Mouse (Mus musculus): ENCODE results near the gene Calr4. TPM values are rescaled to one million over a fixed set of nuclear protein-coding genes. Genes with fewer than 3 reads are reported as not detected.

The Calr4 gene
- total RNA-seq (2014; rRNA removed) (0.23 and 0.62 TPM in 2 replicates), polyA plus RNA-seq (2015; fragmentation: Nextera tagmentation; extraction: Ambion mirVana) (0.08 and 0.29 TPM in 2 replicates)

DNA sequence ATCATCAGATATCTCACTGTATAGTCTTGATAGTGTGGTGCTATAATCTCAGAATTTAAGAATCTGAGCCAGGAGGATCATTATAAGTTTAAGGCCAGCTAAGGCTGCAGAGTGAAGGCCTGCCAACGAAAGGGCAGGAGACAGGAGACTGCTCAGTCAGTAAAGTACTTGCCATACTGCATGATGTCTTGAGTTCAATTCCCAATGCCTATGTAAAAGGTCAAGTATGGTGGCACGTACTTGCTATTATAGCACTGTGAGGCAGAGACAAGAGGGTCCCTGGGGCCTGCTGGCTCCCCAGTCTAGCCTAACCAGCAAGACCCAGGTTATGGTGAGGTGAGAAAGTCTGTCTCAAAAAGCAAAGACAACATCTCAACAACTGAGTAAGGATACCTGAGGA is at the start of gene Calr4:
Gene Calr4, plus strand, starts transcription at position 301 of the 400 bp plus-strand sequence.
- no peak within 1 kb of the TSS for H3K9ac ChIP-seq
- no peak within 1 kb of the TSS for H3K4me2 ChIP-seq (ENCODE audit: low read depth)
- H3K36me3 ChIP-seq (ENCODE audit: insufficient read depth) = no peaks in the 10 kb centered on the region
- no peak for DNase-seq
- H3K27ac ChIP-seq (ENCODE audit: low read depth, low read length) = no peak within 1 kb of the TSS
- no peaks in the 10 kb centered on the region for H3K27me3 ChIP-seq (ENCODE audit: insufficient read depth, low read length)
- no peak for TF ChIP-seq CTCF (IDR thresholded peaks at IDR 0.05; ENCODE audit: low read depth)
- no peaks in the 10 kb centered on the region; the same call in 1 of the 2 replicates for H3K4me1 ChIP-seq (ENCODE audit: insufficient read depth)
- H3K9me3 ChIP-seq (ENCODE audit: low read length) = no peaks in the 10 kb centered on the region
- no peak within 1 kb of the TSS for H3K4me3 ChIP-seq (ENCODE audit: low read depth, low read length)
- no peak for ATAC-seq
- 79% methylated on average over 2 of the region's 2 CpGs for WGBS

DNA sequence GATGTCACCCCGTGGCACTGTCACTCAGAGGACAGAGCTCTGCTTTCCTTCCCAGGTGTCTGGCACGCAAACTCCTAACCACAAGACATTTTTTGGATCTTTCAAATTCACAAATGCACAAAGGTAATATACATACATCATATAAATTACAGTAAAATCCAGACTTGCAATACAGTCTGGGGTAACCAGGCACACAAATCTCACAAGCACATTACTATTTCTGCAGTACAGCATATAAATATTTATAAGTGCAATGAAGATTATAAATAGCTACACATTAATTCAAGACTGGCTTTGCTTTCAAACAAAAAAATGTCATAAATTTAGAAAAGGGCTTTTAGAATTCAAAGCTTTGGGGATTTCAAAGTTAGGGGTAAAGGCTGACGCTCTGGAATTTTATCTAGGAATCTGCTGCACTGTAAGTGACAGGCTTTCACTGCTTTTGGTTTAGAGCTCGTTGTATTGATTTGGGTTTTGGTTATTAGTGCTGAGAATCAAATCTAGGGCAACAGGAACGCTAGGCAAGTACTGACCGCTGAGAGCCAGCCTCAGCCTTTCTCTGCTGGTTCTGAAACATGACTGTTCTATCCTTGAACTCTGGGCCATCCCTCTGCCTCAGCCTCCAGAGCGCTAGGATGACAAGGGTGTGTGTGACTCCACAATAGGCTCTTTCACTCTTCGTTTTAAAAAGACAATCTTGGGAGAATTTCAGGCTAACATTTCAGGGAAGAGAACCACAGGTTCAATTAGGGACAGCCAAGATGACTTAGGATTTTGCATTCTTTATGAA is 48.5 kb upstream of the Calr4 start:
- no peaks in the 10 kb centered on the region for H3K36me3 ChIP-seq (ENCODE audit: insufficient read depth)
- H3K27ac ChIP-seq (ENCODE audit: low read depth, low read length) = peak overlapping the region; percentile 60; the same call in 1 of the 2 replicates
- WGBS = 65% methylated on average over 8 of the region's 8 CpGs
- H3K4me1 ChIP-seq (ENCODE audit: insufficient read depth) = no peaks in the 10 kb centered on the region
- H3K27me3 ChIP-seq (ENCODE audit: insufficient read depth, low read length) = no peaks in the 10 kb centered on the region
- H3K9me3 ChIP-seq (ENCODE audit: low read length) = no peaks in the 10 kb centered on the region
- peak; percentile 86 for ATAC-seq
- H3K4me2 ChIP-seq (ENCODE audit: low read depth) = no peak overlapping the region
- no peak overlapping the region for H3K4me3 ChIP-seq (ENCODE audit: low read depth, low read length)
- no peak for DNase-seq
- TF ChIP-seq CTCF (IDR thresholded peaks at IDR 0.05; ENCODE audit: low read depth) = no peak
- H3K9ac ChIP-seq = no peak overlapping the region

DNA sequence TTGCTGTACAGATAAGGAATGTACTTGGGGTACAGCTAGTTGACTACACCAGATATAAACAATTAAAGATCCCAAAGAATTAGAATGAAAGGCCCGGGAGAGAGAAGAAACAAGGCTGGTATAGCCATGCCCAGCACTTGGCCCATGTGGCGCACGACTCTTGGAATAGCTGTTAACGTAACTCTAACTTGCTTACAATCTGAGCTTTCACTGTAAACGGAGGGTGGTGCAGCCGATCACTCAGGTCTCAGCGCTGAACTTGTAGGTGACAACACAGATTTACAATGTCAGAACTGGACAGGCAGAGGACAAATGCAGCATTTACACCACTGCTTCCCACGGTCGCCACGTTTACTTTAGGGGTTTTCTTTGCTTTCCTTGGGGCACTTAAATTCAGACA is 42.7 kb upstream of the Calr4 start:
- ATAC-seq = no peak
- no peak overlapping the region for H3K4me2 ChIP-seq (ENCODE audit: low read depth)

DNA sequence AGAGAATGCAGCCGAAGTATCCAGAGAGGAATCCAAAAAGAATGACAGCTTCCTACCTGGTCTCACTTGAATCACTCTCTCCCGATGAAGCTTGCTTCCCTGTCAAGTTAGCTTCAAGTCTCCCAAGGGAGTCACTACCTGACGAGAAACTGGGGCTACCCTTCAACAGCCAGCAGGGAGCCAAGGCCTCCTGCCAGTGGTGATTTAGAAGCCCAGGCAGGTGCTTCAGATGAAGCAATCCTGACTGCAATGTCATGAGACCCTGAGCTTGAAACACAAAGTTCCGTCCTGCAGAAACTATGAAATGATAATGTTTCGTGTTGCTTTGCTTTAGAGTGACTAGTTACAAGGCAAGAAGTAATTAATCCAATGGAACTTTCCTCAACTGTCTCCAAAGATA is 40.4 kb upstream of the Calr4 start:
- no peak for DNase-seq
- no peaks in the 10 kb centered on the region for H3K9me3 ChIP-seq (ENCODE audit: low read length)
- no peaks in the 10 kb centered on the region for H3K4me1 ChIP-seq (ENCODE audit: insufficient read depth)
- H3K4me3 ChIP-seq (ENCODE audit: low read depth, low read length) = no peak overlapping the region
- H3K9ac ChIP-seq = no peak overlapping the region
- H3K36me3 ChIP-seq (ENCODE audit: insufficient read depth) = no peaks in the 10 kb centered on the region
- ATAC-seq = no peak
- H3K27ac ChIP-seq (ENCODE audit: low read depth, low read length) = no peak overlapping the region
- no peaks in the 10 kb centered on the region for H3K27me3 ChIP-seq (ENCODE audit: insufficient read depth, low read length)
- 83% methylated on average over 5 of the region's 5 CpGs for WGBS
- H3K4me2 ChIP-seq (ENCODE audit: low read depth) = no peak overlapping the region
- TF ChIP-seq CTCF (IDR thresholded peaks at IDR 0.05; ENCODE audit: low read depth) = no peak

More for the DNA sequence above, 42.7 kb upstream of the Calr4 start:
- H3K36me3 ChIP-seq (ENCODE audit: insufficient read depth) = no peaks in the 10 kb centered on the region
- no peak for DNase-seq
- no peak overlapping the region for H3K4me3 ChIP-seq (ENCODE audit: low read depth, low read length)
- H3K9me3 ChIP-seq (ENCODE audit: low read length) = no peaks in the 10 kb centered on the region
- WGBS = 52% methylated on average over 10 of the region's 10 CpGs
- H3K9ac ChIP-seq = no peak overlapping the region
- no peak for TF ChIP-seq CTCF (IDR thresholded peaks at IDR 0.05; ENCODE audit: low read depth)
- no peaks in the 10 kb centered on the region for H3K4me1 ChIP-seq (ENCODE audit: insufficient read depth)
- H3K27ac ChIP-seq (ENCODE audit: low read depth, low read length) = 0 out of 2 replicates have a peak overlapping the region, but pooled peaks have one; percentile 29
- no peaks in the 10 kb centered on the region for H3K27me3 ChIP-seq (ENCODE audit: insufficient read depth, low read length)

DNA sequence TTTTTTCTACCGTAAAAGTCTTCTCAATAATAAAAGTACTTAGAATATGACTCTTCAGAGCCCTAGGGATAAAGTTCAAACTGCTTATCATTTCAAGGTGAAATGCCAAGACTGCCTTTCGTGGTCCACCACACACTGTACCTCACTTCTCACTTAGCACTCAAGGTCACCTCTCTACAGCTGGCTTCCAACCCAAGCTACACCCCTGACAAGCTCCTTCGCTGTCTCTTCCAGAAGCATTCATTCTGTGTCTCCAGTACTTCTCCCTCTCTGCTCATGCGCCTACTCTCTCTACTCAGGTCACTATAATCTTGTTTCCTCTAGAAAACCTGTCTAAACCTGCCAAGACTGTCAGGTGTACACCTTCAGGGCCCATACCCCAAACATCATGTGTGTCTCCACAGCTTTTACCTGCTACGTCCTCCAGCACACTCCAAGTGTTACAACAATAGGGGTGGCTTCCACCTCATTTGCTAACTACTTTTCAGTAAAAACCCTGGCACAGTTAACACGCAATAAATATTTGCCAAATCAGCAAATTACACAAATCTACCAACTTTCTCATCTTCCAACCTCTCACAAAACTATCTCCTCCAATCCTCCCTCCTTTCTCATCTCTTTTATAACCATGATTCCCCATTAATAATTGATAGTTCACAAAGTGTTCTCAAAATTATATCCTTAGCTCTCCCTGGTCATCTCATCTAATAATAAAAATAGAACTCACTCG is 38.2 kb upstream of the Calr4 start:
- Histone ChIP-seq H3K27ac (ENCODE audit: low read depth, low read length) (no peak overlapping the region), H3K4me2 (ENCODE audit: low read depth) (no peak overlapping the region), H3K36me3 (ENCODE audit: insufficient read depth) (no peaks in the 10 kb centered on the region), H3K4me3 (ENCODE audit: low read depth, low read length) (no peak overlapping the region), H3K9me3 (ENCODE audit: low read length) (no peaks in the 10 kb centered on the region), H3K9ac (no peak overlapping the region), H3K27me3 (ENCODE audit: insufficient read depth, low read length) (no peaks in the 10 kb centered on the region), H3K4me1 (ENCODE audit: insufficient read depth) (0 out of 2 replicates have a peak, but pooled peaks cover 4% of the 10 kb centered on the region)
- WGBS = 88% methylated on average over 7 of the region's 7 CpGs
- ATAC-seq = no peak
- no peak for DNase-seq
- TF ChIP-seq CTCF (IDR thresholded peaks at IDR 0.05; ENCODE audit: low read depth) = no peak

DNA sequence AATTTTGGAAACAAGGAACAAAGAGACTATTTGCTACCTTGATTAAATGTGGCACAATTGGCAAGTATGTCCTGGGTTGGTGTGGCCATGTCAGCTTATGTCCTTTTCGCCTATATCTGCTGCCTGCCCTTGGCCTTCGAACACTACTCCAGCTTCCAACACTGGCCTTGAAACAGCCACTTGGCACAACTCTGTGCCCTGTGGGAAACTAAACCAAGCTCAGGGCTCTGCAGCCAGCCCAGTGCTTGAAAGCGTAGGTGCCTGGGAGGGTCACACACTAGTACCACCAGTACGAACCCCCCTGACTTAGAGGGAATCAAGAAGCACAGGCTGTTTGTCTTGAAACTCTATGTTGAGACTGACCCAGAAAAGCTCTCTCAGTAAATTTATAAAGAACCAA is 35.2 kb upstream of the Calr4 start:
- H3K36me3 ChIP-seq (ENCODE audit: insufficient read depth) = no peaks in the 10 kb centered on the region
- no peak overlapping the region for H3K9ac ChIP-seq
- ATAC-seq (no peak), DNase-seq (no peak)
- H3K9me3 ChIP-seq (ENCODE audit: low read length) = no peaks in the 10 kb centered on the region
- 0 out of 2 replicates have a peak, but pooled peaks cover 8% of the 10 kb centered on the region for H3K4me1 ChIP-seq (ENCODE audit: insufficient read depth)
- H3K27ac ChIP-seq (ENCODE audit: low read depth, low read length) = no peak overlapping the region
- H3K4me3 ChIP-seq (ENCODE audit: low read depth, low read length) = no peak overlapping the region
- H3K27me3 ChIP-seq (ENCODE audit: insufficient read depth, low read length) = no peaks in the 10 kb centered on the region
- no peak for TF ChIP-seq CTCF (IDR thresholded peaks at IDR 0.05; ENCODE audit: low read depth)
- no peak overlapping the region for H3K4me2 ChIP-seq (ENCODE audit: low read depth)
- 88% methylated on average over 4 of the region's 4 CpGs for WGBS

Measured in forebrain, postnatal 0 days (tissue).